In the genomic region with DNA sequence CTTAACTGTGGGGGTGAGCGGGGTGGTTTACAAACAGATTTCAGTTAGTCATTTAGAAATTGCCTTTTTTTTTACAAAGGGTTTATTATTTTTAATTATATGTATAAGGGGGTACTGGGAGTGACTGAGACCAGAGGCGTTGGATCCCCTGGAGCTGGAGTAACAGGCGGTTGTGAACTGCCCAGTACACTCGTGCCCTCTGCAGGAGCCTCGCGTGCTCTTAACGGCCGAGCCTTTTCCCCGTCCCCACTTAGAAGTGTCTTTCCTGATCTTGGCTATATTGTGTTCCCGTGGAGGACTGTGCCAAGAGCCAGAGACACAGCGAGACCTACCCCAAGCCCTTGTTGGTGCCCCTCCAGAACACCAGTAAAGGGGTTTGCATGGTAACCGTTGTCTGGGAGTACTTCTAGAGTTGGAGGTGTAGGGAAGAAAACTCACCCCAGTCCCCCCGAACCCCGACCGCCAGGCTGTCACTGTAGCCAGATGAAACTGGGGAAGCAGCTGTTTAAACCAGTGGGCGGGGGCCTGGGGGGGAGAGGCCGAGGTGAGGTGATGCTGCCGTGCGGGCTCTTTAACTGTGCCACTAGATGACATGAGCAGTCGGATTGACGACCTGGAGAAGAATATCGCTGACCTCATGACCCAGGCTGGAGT, we compare ENCODE assay signal across 8 mouse cellular contexts. TPM values are rescaled to one million over a fixed set of nuclear protein-coding genes. Genes with fewer than 3 reads are reported as not detected.
DNase-seq lines count a peak whose midpoint lies in the region; ATAC-seq and TF ChIP-seq lines count a peak whose summit lies in the region.

No protein-coding gene starts in this region.

- H3K4me3 ChIP-seq in gastrocnemius, adult 2 months, result peak overlapping the region; percentile 96
- H3K4me3 ChIP-seq in cortical plate, adult 2 months (ENCODE audit: insufficient read depth, low read length), result peak overlapping the region; percentile 42
- H3K4me3 ChIP-seq in midbrain, embryonic 14.5 days (replicated peaks; ENCODE audit: low read depth, low read length), result peak overlapping the region; percentile 100

- ATAC-seq in midbrain, embryonic 14.5 days (ENCODE audit: low FRiP score, low TSS enrichment), result no peak

- 56% methylated on average over 22 of the region's 22 CpGs for WGBS in midbrain, embryonic 14.5 days

- no peak for DNase-seq in gastrocnemius, adult 2 months
- no peak for DNase-seq in gastrocnemius, postnatal 10 days
- peak; percentile 78 for DNase-seq in A20 (ENCODE audit: low read depth, low spot score)
- peak; percentile 51 for DNase-seq in induced T-regulatory cell, adult 2 months (ENCODE audit: low read depth)
- DNase-seq in midbrain, embryonic 14.5 days, result peak; percentile 41
- no peak for DNase-seq in left cerebral cortex, postnatal 36 days (ENCODE audit: low spot score in 2 of 2)
- no peak for DNase-seq in right cerebral cortex, postnatal 14 days

- TF ChIP-seq CTCF in gastrocnemius, adult 2 months (IDR thresholded peaks at IDR 0.05), result no peak
- TF ChIP-seq CTCF in cortical plate, adult 2 months (IDR thresholded peaks at IDR 0.05; ENCODE audit: extremely low read depth, insufficient read depth, low read length), result no peak

- H3K27me3 ChIP-seq in midbrain, embryonic 14.5 days (ENCODE audit: control insufficient read depth, insufficient read depth, low read length), result no peaks in the 10 kb centered on the region

- intact Hi-C loops in gastrocnemius, adult 2 months (cut with DNase I), result no loop called here
- intact Hi-C loops in left cerebral cortex, postnatal 36 days (cut with DNase I), result no loop called here

- TF ChIP-seq POLR2A in cortical plate, adult 2 months (IDR thresholded peaks at IDR 0.05; ENCODE audit: extremely low read depth, insufficient read depth, low read length), result no peak

- H3K36me3 ChIP-seq in midbrain, embryonic 14.5 days (ENCODE audit: control insufficient read depth, insufficient read depth, low read length), result peaks cover 33% of the 10 kb centered on the region

- no peaks in the 10 kb centered on the region for H3K4me1 ChIP-seq in cortical plate, adult 2 months (ENCODE audit: control insufficient read depth, insufficient read depth, low read length)
- peaks cover 10% of the 10 kb centered on the region for H3K4me1 ChIP-seq in midbrain, embryonic 14.5 days (ENCODE audit: control insufficient read depth, insufficient read depth, low read length)

- H3K4me2 ChIP-seq in midbrain, embryonic 14.5 days (ENCODE audit: low read length), result peak overlapping the region; percentile 69

- peak overlapping the region; percentile 91 for H3K27ac ChIP-seq in gastrocnemius, adult 2 months
- H3K27ac ChIP-seq in cortical plate, adult 2 months (ENCODE audit: insufficient read depth, low read length), result no peak overlapping the region
- no peak overlapping the region for H3K27ac ChIP-seq in midbrain, embryonic 14.5 days (replicated peaks; ENCODE audit: low read depth, low read length)

- H3K9ac ChIP-seq in midbrain, embryonic 14.5 days (replicated peaks; ENCODE audit: low read length), result peak overlapping the region; percentile 97

- no peaks in the 10 kb centered on the region for H3K9me3 ChIP-seq in midbrain, embryonic 14.5 days (ENCODE audit: control insufficient read depth, low read length)

RNA-seq across cellular contexts. Expression of gene Hsbp1, which starts 0.9 kb away (rescaled TPM):
- 100 to 1,000 TPM; 132 to 151 TPM for total RNA-seq in gastrocnemius, adult 2 months (2021)
- 100 to 1,000 TPM; 176 to 187 TPM for total RNA-seq in gastrocnemius, postnatal 10 days (2021)
- 451 and 498 TPM in 2 replicates for polyA plus RNA-seq in cortical plate, adult 2 months (2012; rRNA removed)
- polyA plus RNA-seq in midbrain, embryonic 14.5 days (2014; fragmentation: Nextera tagmentation; extraction: Ambion mirVana), result 693 and 850 TPM in 2 replicates
- 100 to 1,000 TPM; 345 to 377 TPM for total RNA-seq in left cerebral cortex, postnatal 36 days (2021)

RNA-seq across cellular contexts. Expression of gene Mlycd, which starts 49.5 kb away (rescaled TPM):
- 100 to 1,000 TPM in 1 of 2 experiments, 10 to 100 TPM in 1; 78.9 to 103 TPM for total RNA-seq in gastrocnemius, adult 2 months (2021)
- 10 to 100 TPM; 66.8 to 67.5 TPM for total RNA-seq in gastrocnemius, postnatal 10 days (2021)
- 24.7 and 26.9 TPM in 2 replicates for polyA plus RNA-seq in cortical plate, adult 2 months (2012; rRNA removed)
- polyA plus RNA-seq in midbrain, embryonic 14.5 days (2014; fragmentation: Nextera tagmentation; extraction: Ambion mirVana), result 17.6 and 19.4 TPM in 2 replicates
- total RNA-seq in left cerebral cortex, postnatal 36 days (2021), result 10 to 100 TPM; 29.4 to 33.8 TPM

Comparison
In these comparisons a context has a peak if more than half of its experiments do, and no peak if none do; other contexts are left out.
1. DNase-seq: peak in A20 (single experiment), induced T-regulatory cell, adult 2 months (single experiment) and midbrain, embryonic 14.5 days (single experiment); none in gastrocnemius, adult 2 months (single experiment), gastrocnemius, postnatal 10 days (single experiment), left cerebral cortex, postnatal 36 days (0 of 2) and right cerebral cortex, postnatal 14 days (single experiment).
2. H3K4me3 ChIP-seq: peak in every context shown above with its lines; median percentile 100 in midbrain, embryonic 14.5 days; 96 in gastrocnemius, adult 2 months; 42 in cortical plate, adult 2 months.